Mouse (Mus musculus): ENCODE measurements at regions not wholly inside any gene's neighbourhood (a gene's known extent, or its start where the extent isn't known, plus 50 kb on each side); places are given as distances from the start of the nearest gene placed in this dataset.

GRCm38 (mm10) chr4:27715696-27716095 lies 1097.2 kb upstream of the Epha7 start:
- no peaks in the 10 kb centered on the region for H3K36me3 ChIP-seq
- H3K9ac ChIP-seq = no peak overlapping the region
- H3K4me1 ChIP-seq (replicated peaks) = no peaks in the 10 kb centered on the region
- H3K4me2 ChIP-seq = no peak overlapping the region
- no peaks in the 10 kb centered on the region for H3K27me3 ChIP-seq
- no peak overlapping the region for H3K4me3 ChIP-seq
- no peak overlapping the region for H3K27ac ChIP-seq (replicated peaks)
- no peaks in the 10 kb centered on the region for H3K9me3 ChIP-seq
- no peak for ATAC-seq (ENCODE audit: low read depth)

- H3K4me3 ChIP-seq = no peak overlapping the region
- no peaks in the 10 kb centered on the region for H3K9me3 ChIP-seq
- H3K9ac ChIP-seq = no peak overlapping the region
- H3K36me3 ChIP-seq = no peaks in the 10 kb centered on the region
- 95% methylated on average over 3 of the region's 3 CpGs for WGBS
- no peaks in the 10 kb centered on the region for H3K27me3 ChIP-seq
- no peak overlapping the region for H3K4me2 ChIP-seq
- no peak for ATAC-seq (ENCODE audit: low read depth)
- no peak overlapping the region for H3K27ac ChIP-seq (replicated peaks)
- no peaks in the 10 kb centered on the region for H3K4me1 ChIP-seq (replicated peaks)
Measured at GRCm38 (mm10) chr4:27727761-27728160, 1085.2 kb upstream of the Epha7 start.

GRCm38 (mm10) chr4:27734143-27734542 lies 1078.8 kb upstream of the Epha7 start:
- H3K9ac ChIP-seq = no peak overlapping the region
- no peaks in the 10 kb centered on the region for H3K27me3 ChIP-seq
- no peak overlapping the region for H3K4me2 ChIP-seq
- no peak overlapping the region for H3K27ac ChIP-seq (replicated peaks)
- ATAC-seq (ENCODE audit: low read depth) = no peak
- H3K4me3 ChIP-seq = no peak overlapping the region
- H3K4me1 ChIP-seq (replicated peaks) = no peaks in the 10 kb centered on the region
- no peaks in the 10 kb centered on the region for H3K9me3 ChIP-seq
- no peaks in the 10 kb centered on the region for H3K36me3 ChIP-seq

- no peak overlapping the region for H3K4me3 ChIP-seq
- no peak for ATAC-seq (ENCODE audit: low read depth)
- no peak overlapping the region for H3K4me2 ChIP-seq
- no peak overlapping the region for H3K27ac ChIP-seq (replicated peaks)
- 0 out of 2 replicates have a peak, but pooled peaks cover 2% of the 10 kb centered on the region for H3K4me1 ChIP-seq (replicated peaks)
- 76% methylated on average over 2 of the region's 2 CpGs for WGBS
- no peaks in the 10 kb centered on the region for H3K36me3 ChIP-seq
- H3K9me3 ChIP-seq = no peaks in the 10 kb centered on the region
- H3K27me3 ChIP-seq = peaks cover 55% of the 10 kb centered on the region
- no peak overlapping the region for H3K9ac ChIP-seq
Measured at GRCm38 (mm10) chr4:27781874-27782273, 1031.1 kb upstream of the Epha7 start.

GRCm38 (mm10) chr4:27787070-27787469 lies 1025.9 kb upstream of the Epha7 start:
- Histone ChIP-seq H3K4me1 (replicated peaks) (peaks cover 6% of the 10 kb centered on the region; the same call in 1 of the 2 replicates), H3K9me3 (no peaks in the 10 kb centered on the region), H3K4me2 (no peak overlapping the region), H3K4me3 (no peak overlapping the region), H3K36me3 (no peaks in the 10 kb centered on the region), H3K27me3 (peaks cover 65% of the 10 kb centered on the region), H3K27ac (replicated peaks) (no peak overlapping the region), H3K9ac (no peak overlapping the region)
- 15% methylated on average over 4 of the region's 4 CpGs for WGBS
- ATAC-seq (ENCODE audit: low read depth) = no peak

Measured in neural tube, embryonic 13.5 days (tissue).